Mouse (Mus musculus) frontal cortex, postnatal 36 days (tissue): ENCODE measurements around the gene Cand2.

Experiments
- DNase-seq, 2 experiments: peaks; one replicate each; pipeline ENCODE4 v3.0.0; 2022; ENCODE audit warnings: low spot score in 2 of 2

The Cand2 gene

DNA sequence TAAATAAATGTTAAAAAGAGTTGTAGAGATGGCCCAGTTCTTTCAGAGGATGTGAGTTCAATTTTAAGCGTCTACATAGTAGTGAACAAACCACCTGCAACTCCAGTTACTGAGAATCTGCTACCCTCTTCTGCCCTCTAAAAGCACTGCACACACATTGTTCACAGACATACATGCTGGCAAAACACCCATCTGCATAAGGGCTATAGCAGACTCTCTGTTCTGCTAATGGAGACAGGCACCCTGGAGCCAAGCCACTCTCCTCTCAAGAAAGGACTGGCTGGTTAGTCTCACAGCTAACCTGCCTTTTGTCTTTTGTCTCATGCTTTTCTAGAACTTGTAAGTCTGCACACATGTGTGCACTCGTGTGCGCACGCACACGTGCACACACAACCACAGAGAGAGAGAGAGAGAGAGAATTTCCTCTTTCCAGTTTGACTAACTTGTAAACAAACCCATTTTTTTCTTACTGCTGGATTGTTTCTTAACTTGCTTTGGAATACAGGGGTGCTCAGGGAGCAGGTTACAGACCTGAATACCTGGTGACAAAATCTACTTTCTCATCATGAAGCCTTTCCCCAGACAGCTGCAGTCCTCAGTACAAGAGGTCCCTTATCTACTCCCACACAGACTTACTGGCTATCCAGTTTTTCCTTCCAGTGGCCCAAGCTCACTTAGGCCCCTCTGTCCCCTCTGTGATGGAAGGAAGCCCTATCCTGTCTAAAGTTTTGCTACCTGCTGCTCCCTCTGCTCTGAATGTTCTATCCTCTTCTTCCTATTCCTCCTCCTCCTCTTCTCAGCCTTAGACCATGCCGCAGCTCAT lies 56.7 kb downstream of the Cand2 start:
- DNase-seq = no peak

DNA sequence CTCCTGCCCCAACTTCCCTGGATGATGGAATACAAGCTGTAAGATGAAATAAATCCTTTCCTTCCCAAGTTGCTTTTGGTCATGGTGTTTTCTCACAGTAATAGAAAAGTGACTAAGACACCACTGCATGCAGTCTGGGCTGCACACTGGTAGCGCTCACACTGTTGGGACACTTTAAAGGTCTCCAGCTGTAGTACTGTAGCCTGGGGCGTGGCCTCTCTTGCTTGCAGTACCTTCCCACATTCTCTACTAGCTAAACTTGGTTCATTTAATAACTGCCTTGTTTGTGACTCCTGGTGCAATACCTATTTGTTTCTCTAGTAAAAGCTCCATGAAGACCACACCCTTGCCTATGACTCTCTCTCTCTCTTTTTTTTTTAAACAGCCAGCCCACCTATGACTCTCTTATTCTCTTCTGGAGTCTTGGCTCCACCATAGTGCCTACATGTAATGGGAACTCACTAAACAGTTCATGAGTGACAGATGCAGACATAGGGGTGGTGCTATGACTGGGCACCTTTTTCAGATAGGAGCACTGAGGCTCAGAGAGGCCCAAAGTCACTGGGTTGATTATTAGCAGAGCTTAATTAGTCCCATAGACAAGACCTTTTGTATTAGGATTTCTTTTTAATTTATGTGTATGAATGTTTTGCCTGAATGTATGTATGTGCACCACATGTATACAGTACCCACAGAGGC lies 58.0 kb downstream of the Cand2 start:
- no peak for DNase-seq

DNA sequence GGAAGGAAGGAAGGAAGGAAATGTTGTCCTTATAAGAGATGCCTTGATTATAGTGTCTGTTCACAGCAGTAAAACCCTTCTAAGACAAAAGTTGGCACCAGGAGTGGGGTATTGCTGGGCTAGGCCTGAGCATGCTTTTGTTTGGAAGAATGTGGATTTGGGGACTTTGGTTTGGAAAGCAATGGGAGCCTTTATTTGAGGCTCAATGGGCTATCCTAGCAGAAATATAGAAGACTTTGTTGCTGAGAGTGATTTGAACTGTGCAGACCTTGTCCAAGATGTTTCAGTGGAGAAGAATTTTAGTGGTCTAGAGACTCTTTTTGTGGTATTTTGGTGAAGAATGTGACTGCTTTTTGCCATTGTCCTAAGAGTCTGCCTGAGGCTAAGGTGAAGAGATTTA lies 59.5 kb downstream of the Cand2 start:
- DNase-seq = no peak

DNA sequence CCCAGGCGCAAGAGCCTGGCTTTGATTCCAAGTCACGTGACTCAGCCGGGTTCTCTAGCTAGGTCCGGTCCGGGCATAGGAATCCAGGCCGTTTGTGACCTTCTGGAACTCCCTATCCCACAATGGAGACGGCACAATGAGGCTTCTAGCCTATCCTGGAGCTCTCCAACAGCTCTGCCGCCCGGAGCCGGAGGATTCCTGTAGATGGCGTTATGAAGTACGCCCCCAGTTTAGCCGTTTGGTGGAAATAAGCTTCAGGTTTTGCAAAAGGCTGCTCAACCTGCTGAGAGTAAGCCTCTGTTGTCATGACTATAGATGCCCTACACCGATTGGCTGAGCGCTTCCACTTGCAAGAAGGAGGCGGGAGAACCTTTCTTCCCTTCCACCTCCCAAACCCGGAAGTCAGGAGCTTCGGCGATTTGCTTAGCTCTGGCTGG lies 63.8 kb downstream of the Cand2 start, which contains the start of gene Efcab12:
Gene Efcab12, minus strand, starts transcription at position 252 of the 437 bp plus-strand sequence.
- peak; percentile 56 to 83 for DNase-seq

DNA sequence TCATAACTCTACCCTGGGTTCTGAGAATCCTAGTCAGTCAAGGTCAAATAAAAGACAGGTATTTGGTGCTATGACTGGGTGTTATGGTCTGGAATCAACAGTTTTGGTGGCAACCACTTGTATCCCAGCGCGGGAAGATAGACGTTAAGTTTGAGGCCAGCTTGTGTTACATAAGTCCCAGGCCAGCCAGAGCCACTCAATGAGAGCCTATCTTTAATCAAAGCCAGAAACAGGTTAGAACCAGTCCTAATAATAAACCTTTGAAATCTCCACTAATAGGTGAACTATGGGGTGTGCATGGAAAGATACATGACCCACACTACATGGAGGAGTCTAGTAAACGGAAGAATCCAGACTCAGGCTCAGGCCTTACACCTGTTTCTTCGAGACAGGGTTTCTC lies 64.4 kb downstream of the Cand2 start:
- DNase-seq = no peak

DNA sequence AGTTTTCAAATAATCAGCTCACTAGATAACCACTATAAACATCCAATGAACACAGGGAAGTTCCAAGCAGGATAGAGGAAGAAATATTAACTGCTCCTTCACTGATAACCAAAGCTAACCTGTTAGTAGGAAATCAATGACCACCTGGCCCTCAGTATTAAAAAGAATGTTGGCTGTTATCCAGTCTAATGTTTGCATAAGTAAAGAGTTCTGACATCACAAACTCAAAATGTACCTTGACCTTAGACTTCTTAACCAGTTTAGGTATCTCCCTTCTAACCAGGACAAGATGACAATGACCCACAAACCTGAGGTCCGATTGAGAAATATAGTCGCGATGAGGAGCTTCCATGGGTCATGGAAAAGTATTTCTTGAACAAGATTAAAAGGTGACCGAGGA lies 70.7 kb downstream of the Cand2 start:
- no peak for DNase-seq

DNA sequence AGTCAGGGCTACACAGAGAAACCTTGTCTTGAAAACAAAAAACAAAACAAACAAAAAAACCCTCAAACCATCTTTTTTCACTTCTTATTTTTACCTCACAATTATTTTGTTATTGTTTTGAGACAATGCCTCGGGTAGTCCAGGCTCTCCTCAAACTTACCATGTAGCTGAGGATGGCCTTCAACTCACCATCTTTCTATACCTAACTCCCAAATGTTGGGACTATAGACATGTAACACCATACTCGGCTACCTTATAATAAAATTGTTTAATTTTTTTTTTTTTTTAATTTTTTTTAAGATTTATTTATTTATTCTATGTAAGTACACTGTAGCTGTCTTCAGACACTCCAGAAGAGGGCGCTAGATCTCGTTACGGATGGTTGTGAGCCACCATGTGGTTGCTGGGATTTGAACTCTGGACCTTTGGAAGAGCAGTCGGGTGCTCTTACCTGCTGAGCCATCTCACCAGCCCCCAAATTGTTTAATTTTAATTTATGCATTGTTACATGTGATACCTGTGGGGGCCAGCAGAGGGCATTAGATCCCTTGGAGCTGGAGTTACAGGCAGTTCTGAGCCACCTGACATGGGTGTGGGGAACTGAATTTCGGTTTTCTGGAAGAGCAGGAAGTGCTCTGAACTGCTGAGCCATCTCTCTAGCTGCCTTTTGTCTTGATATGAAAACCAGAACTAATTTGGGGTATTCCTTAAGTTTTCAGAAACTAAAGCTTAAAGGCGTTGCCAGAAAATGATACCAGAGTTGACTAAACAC lies 72.5 kb downstream of the Cand2 start:
- peak; percentile 51 to 67 for DNase-seq

DNA sequence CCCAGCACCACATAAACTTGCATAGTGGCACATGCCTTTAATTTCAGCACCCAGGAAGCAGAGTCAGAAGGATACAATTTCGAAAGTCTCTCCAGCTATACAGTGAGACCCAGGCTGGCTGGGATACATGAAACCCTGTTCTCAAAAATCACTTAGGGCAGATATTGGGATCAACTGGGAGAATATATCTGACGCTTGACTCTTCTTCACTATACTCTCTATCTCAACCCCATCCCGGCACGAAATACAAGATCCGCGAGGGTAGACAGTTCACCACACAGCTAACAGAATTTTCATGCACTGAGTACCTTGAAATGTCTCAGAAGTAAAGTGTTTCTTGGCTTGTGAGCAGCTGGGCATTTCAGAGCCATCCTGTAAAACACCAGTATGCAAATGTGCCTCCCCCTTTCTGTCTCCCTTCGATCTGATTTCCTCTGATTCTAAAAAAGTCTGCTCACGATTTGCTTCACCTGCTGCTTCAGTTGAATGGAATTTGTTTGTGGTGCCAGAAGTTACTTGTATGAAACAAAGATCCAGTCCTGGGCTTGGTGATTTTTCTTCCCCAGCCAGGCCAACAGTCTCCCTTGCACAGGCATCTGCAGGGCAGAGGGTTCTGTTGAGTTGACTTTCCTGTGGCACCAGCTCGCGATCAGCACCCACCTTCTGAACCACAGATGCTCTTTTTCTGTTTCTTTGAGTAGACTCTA lies 74.4 kb downstream of the Cand2 start:
- DNase-seq = no peak

DNA sequence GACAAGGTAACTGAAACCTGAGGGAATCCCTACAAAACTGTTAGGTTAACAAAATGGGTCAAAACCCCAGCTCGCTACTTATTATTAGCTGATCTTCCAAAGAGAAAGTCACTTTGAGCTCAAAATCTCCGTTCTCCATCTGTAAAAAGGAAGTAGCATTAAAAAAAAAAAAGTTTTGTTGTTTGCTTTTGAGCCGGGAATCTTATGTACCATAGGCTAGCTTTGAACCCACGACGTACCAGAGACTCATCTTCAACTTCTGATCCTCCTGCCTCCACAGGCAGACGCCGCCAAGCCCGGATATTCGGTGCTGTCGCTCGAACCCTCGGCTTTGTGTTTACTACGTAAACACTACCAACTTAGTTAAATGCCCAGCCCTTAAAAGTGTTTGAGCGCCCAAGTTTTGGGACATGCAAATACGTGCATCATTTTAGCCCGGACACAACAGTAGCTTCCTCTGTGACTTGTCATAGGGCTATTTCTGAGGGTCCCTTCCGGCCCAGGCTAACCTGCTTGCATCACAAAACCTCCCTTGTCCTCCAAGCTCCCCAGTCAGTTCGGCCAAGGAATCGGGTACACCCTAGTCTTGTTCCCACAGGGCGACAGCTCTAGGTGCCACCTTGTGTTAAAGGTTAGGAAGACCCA lies 78.2 kb downstream of the Cand2 start:
- no peak for DNase-seq

DNA sequence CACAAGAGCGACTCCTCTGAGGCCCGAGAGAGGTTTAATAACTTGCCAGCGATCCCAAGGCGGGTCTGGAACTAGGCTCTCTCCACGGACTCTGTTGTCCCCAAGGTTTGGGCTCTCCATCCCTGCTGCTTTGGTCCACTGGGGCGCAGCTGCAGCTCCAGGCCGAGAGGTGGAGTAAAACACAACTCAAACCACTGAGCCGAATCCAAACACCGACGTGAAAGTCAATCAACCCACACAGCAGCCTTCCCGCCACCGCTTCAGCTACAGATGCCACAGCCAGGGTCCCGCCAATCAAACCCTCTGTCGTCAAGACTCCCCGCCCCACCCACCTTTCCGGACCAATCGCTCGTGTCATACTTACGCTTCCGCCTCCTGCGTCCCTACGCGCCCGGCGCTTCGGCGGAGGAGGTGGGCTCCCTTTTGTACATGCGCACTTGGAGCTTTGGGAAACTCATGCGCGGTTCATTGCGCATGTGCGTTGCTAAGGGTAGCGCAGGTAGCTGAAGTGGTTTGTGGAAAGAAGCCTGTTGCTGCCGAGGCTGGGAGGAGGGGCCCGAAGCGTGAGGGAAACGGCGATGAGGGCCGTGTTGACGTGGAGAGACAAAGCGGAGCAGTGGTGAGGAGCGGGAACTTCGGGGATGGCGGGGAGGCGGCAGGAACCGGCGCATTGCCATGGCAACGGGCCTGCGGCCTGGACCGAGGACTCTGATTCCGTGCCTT lies 78.9 kb downstream of the Cand2 start, which contains the start of the genes Mbd4 and Ift122:
Gene Mbd4, minus strand, starts transcription at position 281 of the 723 bp plus-strand sequence.
Gene Ift122, plus strand, starts transcription at position 380 of the 723 bp plus-strand sequence.
- DNase-seq = peak; percentile 98 to 99

DNA sequence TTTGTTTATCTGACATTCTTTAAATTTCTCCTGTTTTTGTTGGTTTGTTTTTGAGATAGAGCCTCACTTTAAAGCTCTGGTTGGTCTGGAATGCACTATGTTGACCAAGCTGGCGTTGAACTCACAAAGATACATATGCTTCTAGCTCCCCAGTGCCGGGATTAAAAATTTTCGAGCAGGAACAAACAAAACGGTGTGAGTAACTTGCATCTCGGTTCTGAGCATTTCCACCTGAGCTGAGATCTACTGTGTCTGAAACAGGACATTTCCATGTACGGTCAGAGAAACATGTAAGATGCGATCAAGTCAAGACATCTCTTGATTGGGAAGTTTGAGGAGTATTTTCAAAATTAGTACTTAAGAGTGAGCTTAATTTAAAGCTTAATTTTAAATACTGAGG lies 79.6 kb downstream of the Cand2 start:
- DNase-seq = no peak

DNA sequence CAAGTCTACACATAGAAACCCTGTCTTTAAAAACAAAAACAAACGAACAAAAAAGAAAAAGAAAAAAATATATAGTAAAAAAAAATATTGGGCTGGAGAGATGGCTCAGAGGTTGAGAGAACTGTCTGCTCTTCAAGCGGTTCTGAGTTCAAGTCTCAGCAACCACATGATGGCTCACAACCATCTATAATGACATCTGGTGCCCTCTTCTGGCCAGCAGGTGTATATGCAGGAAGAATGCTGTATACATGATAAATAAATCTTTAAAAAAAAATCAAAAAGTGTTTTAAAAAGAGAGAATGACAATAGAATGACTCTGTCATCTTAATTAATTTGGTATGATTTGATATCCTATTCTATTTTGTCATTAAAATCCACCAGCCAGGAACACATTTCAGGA lies 80.1 kb downstream of the Cand2 start:
- DNase-seq = no peak
